Mouse (Mus musculus) common myeloid progenitor, adult 5-6 weeks (primary cell): ENCODE measurements around the gene Gpr119. TPM values are rescaled to one million over a fixed set of nuclear protein-coding genes. Genes with fewer than 3 reads are reported as not detected.

Experiments used
- ATAC-seq: replicated peaks from 2 replicates; pipeline ENCODE4 v1.8.0; 2016; ENCODE audit warnings: low read depth, mild to moderate bottlenecking, moderate TSS enrichment, inconsistent platforms; ENCODE audit not compliant: poor library complexity, severe bottlenecking
- total RNA-seq: library from RNA; stranded (forward); fragments of 200-1000, 187-1606 nt; gene quantifications from 2 replicates; pipeline ENCODE4 v1.2.3, GENCODE M21; 2017

Gene Gpr119
- not detected in 2 replicates for total RNA-seq

- no peak for ATAC-seq
Observed at GRCm38 (mm10) chrX:48674171-48674570, at the start of gene Gpr119. Gene Gpr119, minus strand, starts transcription at chrX:48674478.

- no peak for ATAC-seq
Observed at GRCm38 (mm10) chrX:48712846-48713245, 38.6 kb upstream of the Gpr119 start.

GRCm38 (mm10) chrX:48709701-48710100 lies 35.4 kb upstream of the Gpr119 start:
- ATAC-seq, result no peak

- peak; percentile 99 for ATAC-seq
Observed at GRCm38 (mm10) chrX:48694864-48695371, 20.6 kb upstream of the Gpr119 start, which contains the start of gene Rbmx2. Gene Rbmx2, plus strand, starts transcription at chrX:48695004.

GRCm38 (mm10) chrX:48694460-48694859 lies 20.2 kb upstream of the Gpr119 start:
- peak; percentile 64 for ATAC-seq

- ATAC-seq, result no peak
Observed at GRCm38 (mm10) chrX:48683857-48684256, 9.6 kb upstream of the Gpr119 start.

GRCm38 (mm10) chrX:48683451-48683850 lies 9.2 kb upstream of the Gpr119 start:
- ATAC-seq, result peak; percentile 80

- ATAC-seq, result peak; percentile 63; the same call in 1 of the 2 replicates
Observed at GRCm38 (mm10) chrX:48671714-48672113, 2.6 kb downstream of the Gpr119 start.

- ATAC-seq, result no peak
Observed at GRCm38 (mm10) chrX:48669588-48669987, 4.7 kb downstream of the Gpr119 start.

- no peak for ATAC-seq
Observed at GRCm38 (mm10) chrX:48666807-48667206, 7.5 kb downstream of the Gpr119 start.

- no peak for ATAC-seq
Observed at GRCm38 (mm10) chrX:48644122-48644521, 30.2 kb downstream of the Gpr119 start.

GRCm38 (mm10) chrX:48637032-48637431 lies 37.2 kb downstream of the Gpr119 start:
- no peak for ATAC-seq

GRCm38 (mm10) chrX:48624054-48624420 lies 50.2 kb downstream of the Gpr119 start:
- ATAC-seq, result no peak

GRCm38 (mm10) chrX:48623379-48624053 lies 50.8 kb downstream of the Gpr119 start, which contains the start of gene Slc25a14:
Gene Slc25a14, plus strand, starts transcription at chrX:48623413.
- peak; percentile 97 for ATAC-seq

- ATAC-seq, result no peak
Observed at GRCm38 (mm10) chrX:48623049-48623378, 51.3 kb downstream of the Gpr119 start.

Other genes with a start within 250 kb of the Gpr119 start
- 24.6 and 29.9 TPM in 2 replicates for gene Elf4, start 211.3 kb downstream of the Gpr119 start, total RNA-seq
- gene Aifm1, start 160.9 kb downstream of the Gpr119 start, total RNA-seq, result 76.6 and 81.5 TPM in 2 replicates
- gene Rab33a, start 155.2 kb downstream of the Gpr119 start, total RNA-seq, result 1.1 and 1.6 TPM in 2 replicates
- gene Zfp280c, start 80.0 kb downstream of the Gpr119 start, total RNA-seq, result 26.2 and 37.9 TPM in 2 replicates
- 8.6 and 9.0 TPM in 2 replicates for gene Slc25a14, start 51.1 kb downstream of the Gpr119 start, total RNA-seq
- 19.5 and 20.4 TPM in 2 replicates for gene Rbmx2, start 20.5 kb upstream of the Gpr119 start, total RNA-seq
- not detected in 2 replicates for gene Gm595, start 203.2 kb upstream of the Gpr119 start, total RNA-seq